ENCODE assay signal across 24 mouse cellular contexts in the genomic region with DNA sequence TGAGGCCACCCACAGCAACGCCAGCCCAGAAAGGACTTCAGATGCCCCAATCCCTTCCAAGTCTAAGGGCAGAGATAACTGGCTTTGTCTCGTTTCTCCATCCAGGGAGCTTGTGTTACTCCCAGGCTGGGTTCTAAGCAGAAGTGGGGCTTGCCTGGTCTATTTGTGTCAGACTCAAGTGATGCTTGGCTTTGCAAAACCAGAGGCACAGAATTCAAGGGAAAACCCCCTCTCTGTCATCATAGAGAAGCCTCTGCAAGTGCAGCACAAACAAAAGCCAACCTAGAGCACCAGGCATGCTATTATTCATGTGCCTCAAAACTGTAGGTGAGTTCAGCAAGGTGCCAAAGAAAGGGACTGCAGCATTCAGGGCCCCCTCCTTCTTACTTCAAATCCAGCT.
A peak's percentile ranks its signal among the peaks of the same experiment; 100 is the strongest.
DNase-seq lines count a peak whose midpoint lies in the region; ATAC-seq and TF ChIP-seq lines count a peak whose summit lies in the region.
"Had no signal": no experiment of that assay in that cellular context is flagged by ENCODE, and none has a peak within 500 bp of the region (broad histone marks: within the 10 kb centered on the region; RNA-seq: fewer than 3 reads in every experiment).

No protein-coding gene starts in this region.

- no peaks in the 10 kb centered on the region for H3K27me3 ChIP-seq in forebrain, embryonic 13.5 days
- no peaks in the 10 kb centered on the region for H3K27me3 ChIP-seq in forebrain, embryonic 11.5 days (ENCODE audit: control insufficient read depth, insufficient read depth, low read length)
- H3K27me3 ChIP-seq in midbrain, embryonic 10.5 days (ENCODE audit: low read depth, poor library complexity, severe bottlenecking) = 0 out of 2 replicates have a peak, but pooled peaks cover 4% of the 10 kb centered on the region
- H3K27me3 ChIP-seq in midbrain, embryonic 13.5 days = no peaks in the 10 kb centered on the region
- H3K27me3 ChIP-seq: embryonic facial prominence, embryonic 15.5 days; intestine, embryonic 15.5 days had no signal

- H3K4me3 ChIP-seq in forebrain, embryonic 13.5 days = no peak overlapping the region
- H3K4me3 ChIP-seq in forebrain, embryonic 11.5 days (ENCODE audit: low read depth, low read length) = no peak overlapping the region
- H3K4me3 ChIP-seq in midbrain, embryonic 10.5 days = no peak overlapping the region
- no peak overlapping the region for H3K4me3 ChIP-seq in midbrain, embryonic 13.5 days (replicated peaks)
- H3K4me3 ChIP-seq in cortical plate, adult 2 months (ENCODE audit: insufficient read depth, low read length) = no peak overlapping the region
- H3K4me3 ChIP-seq: embryonic facial prominence, embryonic 15.5 days; heart, embryonic 13.5 days; intestine, embryonic 15.5 days had no signal

- TF ChIP-seq POLR2A in cortical plate, adult 2 months (IDR thresholded peaks at IDR 0.05; ENCODE audit: extremely low read depth, insufficient read depth, low read length) = no peak

- no peak for TF ChIP-seq CTCF in cortical plate, adult 2 months (IDR thresholded peaks at IDR 0.05; ENCODE audit: extremely low read depth, insufficient read depth, low read length)

- ATAC-seq in forebrain, embryonic 13.5 days = no peak
- no peak for ATAC-seq in forebrain, embryonic 11.5 days (replicated peaks; ENCODE audit: low FRiP score)
- ATAC-seq in midbrain, embryonic 13.5 days = no peak
- ATAC-seq in inflammation-experienced regulatory T-cells, adult 6 months = peak; percentile 35
- ATAC-seq: intestine, embryonic 15.5 days had no signal

- no peak overlapping the region; the same call in 1 of the 2 replicates for H3K27ac ChIP-seq in forebrain, embryonic 13.5 days
- no peak overlapping the region for H3K27ac ChIP-seq in forebrain, embryonic 11.5 days (ENCODE audit: low read depth, low read length)
- peak overlapping the region; percentile 71 for H3K27ac ChIP-seq in midbrain, embryonic 10.5 days (replicated peaks)
- H3K27ac ChIP-seq in midbrain, embryonic 13.5 days = no peak overlapping the region
- H3K27ac ChIP-seq in cortical plate, adult 2 months (ENCODE audit: insufficient read depth, low read length) = peak overlapping the region; percentile 9; the same call in 1 of the 2 replicates
- H3K27ac ChIP-seq: embryonic facial prominence, embryonic 15.5 days; heart, embryonic 13.5 days; hindbrain, embryonic 14.5 days; intestine, embryonic 15.5 days; liver, embryonic 14.5 days; stomach, postnatal 0 days had no signal

- no peaks in the 10 kb centered on the region for H3K36me3 ChIP-seq in forebrain, embryonic 13.5 days (ENCODE audit: poor library complexity, severe bottlenecking)
- H3K36me3 ChIP-seq in forebrain, embryonic 11.5 days (ENCODE audit: control insufficient read depth, insufficient read depth, low read length) = no peaks in the 10 kb centered on the region
- H3K36me3 ChIP-seq in midbrain, embryonic 10.5 days = no peaks in the 10 kb centered on the region
- H3K36me3 ChIP-seq in midbrain, embryonic 13.5 days = no peaks in the 10 kb centered on the region
- H3K36me3 ChIP-seq: embryonic facial prominence, embryonic 15.5 days; G1E; heart, embryonic 13.5 days; intestine, embryonic 15.5 days had no signal

- DNase-seq in forebrain, embryonic 11.5 days (ENCODE audit: low spot score) = no peak
- no peak for DNase-seq in midbrain, embryonic 10.5 days (ENCODE audit: low spot score)
- no peak for DNase-seq in B cell, adult 2 months
- DNase-seq: adrenal gland, adult 8-10 months; gastrocnemius, postnatal 25 days; heart, adult 18-20 months; kidney, adult 9 months; kidney, postnatal 14 days; lung, embryonic 14.5 days; lung, postnatal 36 days; thymus, adult 2 months; thymus, postnatal 4 days had no signal

- 0 out of 2 replicates have a peak overlapping the region, but pooled peaks have one; percentile 12 for H3K9ac ChIP-seq in forebrain, embryonic 13.5 days
- H3K9ac ChIP-seq in forebrain, embryonic 11.5 days (ENCODE audit: low read length) = no peak overlapping the region
- H3K9ac ChIP-seq in midbrain, embryonic 13.5 days (replicated peaks) = no peak overlapping the region
- H3K9ac ChIP-seq: embryonic facial prominence, embryonic 15.5 days; heart, embryonic 13.5 days; hindbrain, embryonic 14.5 days; intestine, embryonic 15.5 days; liver, embryonic 14.5 days; lung, embryonic 14.5 days had no signal

- H3K9me3 ChIP-seq in forebrain, embryonic 13.5 days (replicated peaks) = no peaks in the 10 kb centered on the region
- no peaks in the 10 kb centered on the region for H3K9me3 ChIP-seq in forebrain, embryonic 11.5 days (ENCODE audit: control insufficient read depth, low read length)
- H3K9me3 ChIP-seq in midbrain, embryonic 10.5 days (replicated peaks) = 0 out of 2 replicates have a peak, but pooled peaks cover 3% of the 10 kb centered on the region
- no peaks in the 10 kb centered on the region; the same call in 1 of the 2 replicates for H3K9me3 ChIP-seq in midbrain, embryonic 13.5 days
- H3K9me3 ChIP-seq: embryonic facial prominence, embryonic 15.5 days; G1E; heart, embryonic 13.5 days; intestine, embryonic 15.5 days; megakaryocyte, embryonic 14.5 days had no signal

- no peak overlapping the region for H3K4me2 ChIP-seq in forebrain, embryonic 13.5 days
- H3K4me2 ChIP-seq in forebrain, embryonic 11.5 days (ENCODE audit: low read depth, low read length, severe bottlenecking) = no peak overlapping the region
- H3K4me2 ChIP-seq in midbrain, embryonic 13.5 days (replicated peaks) = no peak overlapping the region
- H3K4me2 ChIP-seq: embryonic facial prominence, embryonic 15.5 days; heart, embryonic 13.5 days; hindbrain, embryonic 14.5 days; intestine, embryonic 15.5 days; lung, embryonic 14.5 days had no signal

- H3K4me1 ChIP-seq in forebrain, embryonic 13.5 days = peaks cover 33% of the 10 kb centered on the region
- H3K4me1 ChIP-seq in forebrain, embryonic 11.5 days (replicated peaks; ENCODE audit: control insufficient read depth, insufficient read depth, low read length) = peaks cover 10% of the 10 kb centered on the region; the same call in 1 of the 2 replicates
- H3K4me1 ChIP-seq in midbrain, embryonic 10.5 days = peaks cover 31% of the 10 kb centered on the region
- H3K4me1 ChIP-seq in midbrain, embryonic 13.5 days (replicated peaks) = peaks cover 28% of the 10 kb centered on the region
- peaks cover 9% of the 10 kb centered on the region for H3K4me1 ChIP-seq in cortical plate, adult 2 months (ENCODE audit: control insufficient read depth, insufficient read depth, low read length)
- H3K4me1 ChIP-seq: embryonic facial prominence, embryonic 15.5 days; heart, embryonic 13.5 days; intestine, embryonic 15.5 days had no signal

- whole genome bisulfite sequencing in forebrain, embryonic 13.5 days = 62% methylated on average over 2 of the region's 2 CpGs
- WGBS in forebrain, embryonic 11.5 days = 82% methylated on average over 2 of the region's 2 CpGs
- WGBS in midbrain, embryonic 10.5 days = 78% methylated on average over 2 of the region's 2 CpGs
- 72% methylated on average over 2 of the region's 2 CpGs for WGBS in midbrain, embryonic 13.5 days

Comparison
In these comparisons a context has a peak if more than half of its experiments do, and no peak if none do; other contexts are left out.
1. H3K27ac ChIP-seq: peak in midbrain, embryonic 10.5 days (single experiment) and cortical plate, adult 2 months (single experiment); none in forebrain, embryonic 13.5 days (single experiment), forebrain, embryonic 11.5 days (single experiment) and midbrain, embryonic 13.5 days (single experiment).